Mouse (Mus musculus): ENCODE results near the gene Rgr.
"Not testable (repeated sequence)": the region's sequence is repeated elsewhere in the genome, so short reads cannot be mapped to it uniquely, and the experiment has no call there.

Gene Rgr

DNA sequence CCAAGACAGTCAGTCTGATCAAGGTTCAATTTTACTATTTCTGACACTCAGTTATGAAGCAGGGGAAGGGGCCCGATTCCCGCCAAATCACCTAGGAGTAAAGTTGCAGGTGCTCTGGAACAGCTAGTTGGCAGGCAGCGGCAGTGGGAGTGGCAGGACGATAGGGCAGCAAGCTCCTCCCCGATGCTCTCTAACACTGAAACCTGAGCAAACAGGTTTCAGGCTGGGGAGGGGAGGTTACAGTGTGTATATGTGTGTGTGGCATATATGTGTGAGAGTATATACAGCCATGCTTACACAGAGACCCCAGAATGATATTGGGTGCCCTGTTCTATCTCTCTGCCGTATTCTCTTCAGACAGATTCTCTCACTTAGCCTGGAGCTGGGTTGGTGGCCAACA is 48.0 kb downstream of the Rgr start:
- not testable (repeated sequence) for DNase-seq (ENCODE audit: low spot score)

DNA sequence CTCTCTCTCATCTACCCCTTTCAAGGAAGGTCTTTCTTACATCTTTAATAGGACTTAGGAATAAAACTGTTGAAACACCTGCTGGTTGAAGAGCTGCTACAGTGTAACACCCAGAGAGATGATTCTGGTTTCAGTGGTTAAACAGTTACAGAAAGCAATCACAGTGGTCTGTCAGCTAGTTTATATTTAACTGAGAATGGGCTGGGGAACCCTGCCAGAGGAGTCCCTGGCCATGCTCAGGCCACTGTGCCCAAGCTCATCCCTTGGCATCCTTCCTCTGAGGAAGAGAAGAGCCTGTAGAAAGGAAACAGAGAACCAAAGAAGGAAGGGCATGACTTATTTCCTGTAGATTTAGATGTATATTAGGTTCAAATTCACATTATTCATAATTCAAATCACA is 59.0 kb downstream of the Rgr start:
- DNase-seq (ENCODE audit: low spot score) = no peak

DNA sequence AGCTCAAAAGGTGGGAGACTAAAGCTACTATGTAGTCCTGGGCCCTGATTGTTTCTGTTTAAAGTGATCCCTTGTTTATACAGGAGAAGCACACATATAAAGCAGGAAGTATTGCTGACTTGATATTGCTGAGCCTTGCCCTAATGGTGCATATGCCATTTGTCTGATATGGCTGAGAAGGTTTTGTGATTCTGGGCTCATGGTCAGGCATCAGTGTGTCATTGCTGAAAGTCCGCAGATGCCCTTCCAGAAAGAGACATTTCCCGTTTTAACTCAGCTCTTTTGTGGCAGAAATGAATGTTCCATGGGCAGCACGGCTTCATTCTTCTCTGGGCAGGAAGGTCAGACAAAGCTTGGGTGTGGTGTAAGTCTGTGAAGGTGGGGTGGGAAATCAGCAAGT is 63.1 kb downstream of the Rgr start:
- DNase-seq (ENCODE audit: low spot score) = no peak

Data from c-Kit-positive CD71-positive TER-119-positive erythroid progenitor cells, embryonic 14.5 days (primary cell).